Mouse (Mus musculus) limb, embryonic 12.5 days (tissue): ENCODE results near the gene 3100002H09Rik. TPM values are rescaled to one million over a fixed set of nuclear protein-coding genes. Genes with fewer than 3 reads are reported as not detected.

ENCODE experiments used
- ATAC-seq: fragments of 200-750 bp; cut with Nextera tagmentation; 2 replicates; pipeline ENCODE4 v1.8.0; 2017; ENCODE audit warnings: low read depth, moderate TSS enrichment; ENCODE audit not compliant: insufficient number of reproducible peaks, insufficient read depth, low FRiP score, low TSS enrichment
- H3K27ac ChIP-seq: fragments of 300-500 bp; sonication (generic); 2 replicates; pipeline ENCODE4 v1.5.1; 2016; ENCODE audit warnings: mild to moderate bottlenecking, moderate library complexity
- H3K27me3 ChIP-seq: fragments of 300-500 bp; sonication (generic); 2 replicates; pipeline ENCODE4 v1.6.1; 2016; ENCODE audit warnings: mild to moderate bottlenecking, moderate library complexity
- H3K36me3 ChIP-seq: fragments of 300-500 bp; sonication (generic); 2 replicates; pipeline ENCODE4 v1.6.1; 2016; ENCODE audit warnings: mild to moderate bottlenecking, moderate library complexity
- H3K4me1 ChIP-seq: fragments of 300-500 bp; sonication (generic); replicated peaks from 2 replicates; pipeline ENCODE4 v1.6.1; 2016
- H3K4me2 ChIP-seq: fragments of 300-500 bp; sonication (generic); 2 replicates; pipeline ENCODE4 v1.6.1; 2016; ENCODE audit warnings: mild to moderate bottlenecking, moderate library complexity
- H3K4me3 ChIP-seq: fragments of 300-500 bp; sonication (generic); replicated peaks from 2 replicates; pipeline ENCODE4 v1.5.1; 2016; ENCODE audit warnings: mild to moderate bottlenecking
- H3K9ac ChIP-seq: fragments of 300-500 bp; sonication (generic); replicated peaks from 2 replicates; pipeline ENCODE4 v1.6.1; 2016; ENCODE audit warnings: mild to moderate bottlenecking, moderate library complexity
- H3K9me3 ChIP-seq: fragments of 300-500 bp; sonication (generic); 2 replicates; pipeline ENCODE4 v1.6.1; 2016; ENCODE audit warnings: mild to moderate bottlenecking, moderate library complexity
- WGBS: fragments of 180-500 bp; shearing (Covaris S2); methylation state at CpG from one replicate; pipeline ENCODE4 v1.1.7; 2016; 5-methylcytosine and 5-hydroxymethylcytosine counted together
- polyA plus RNA-seq: library from polyadenylated mRNA; unstranded; fragments of >200 nt; fragmentation: Nextera tagmentation; extraction: Ambion mirVana; gene quantifications from 2 replicates; pipeline ENCODE4 v1.2.1, GENCODE M21; 2016

The 3100002H09Rik gene
- polyA plus RNA-seq, 1 experiment from 2014 or later: not detected

GRCm38 (mm10) chr4:124580695-124581094 is 29.9 kb downstream of the 3100002H09Rik start:
- Histone ChIP-seq H3K9me3 (no peaks in the 10 kb centered on the region), H3K4me3 (no peak overlapping the region), H3K27ac (no peak overlapping the region), H3K36me3 (no peaks in the 10 kb centered on the region), H3K9ac (no peak overlapping the region), H3K4me2 (no peak overlapping the region), H3K4me1 (peaks cover 22% of the 10 kb centered on the region), H3K27me3 (peaks cover 60% of the 10 kb centered on the region)
- no peak for ATAC-seq
- WGBS: 82% methylated on average over 7 of the region's 7 CpGs

GRCm38 (mm10) chr4:124575955-124576445 is 34.6 kb downstream of the 3100002H09Rik start:
- no peak overlapping the region for H3K27ac ChIP-seq
- WGBS: 3% methylated on average over 7 of the region's 7 CpGs
- H3K9ac ChIP-seq: no peak overlapping the region
- peaks cover 14% of the 10 kb centered on the region for H3K4me1 ChIP-seq
- peak overlapping the region; percentile 89 for H3K4me2 ChIP-seq
- H3K36me3 ChIP-seq: no peaks in the 10 kb centered on the region
- peaks cover 83% of the 10 kb centered on the region for H3K27me3 ChIP-seq
- H3K4me3 ChIP-seq: peak overlapping the region; percentile 48
- no peaks in the 10 kb centered on the region for H3K9me3 ChIP-seq
- ATAC-seq: no peak

- Histone ChIP-seq H3K4me3 (peak overlapping the region; percentile 48), H3K27ac (no peak overlapping the region), H3K9me3 (no peaks in the 10 kb centered on the region), H3K36me3 (no peaks in the 10 kb centered on the region), H3K9ac (peak overlapping the region; percentile 61), H3K4me1 (peaks cover 14% of the 10 kb centered on the region), H3K4me2 (peak overlapping the region; percentile 89), H3K27me3 (peaks cover 83% of the 10 kb centered on the region)
- ATAC-seq: no peak
- under 1% methylated on average over 61 of the region's 61 CpGs for WGBS
Measured at GRCm38 (mm10) chr4:124575269-124575954, 35.2 kb downstream of the 3100002H09Rik start.

GRCm38 (mm10) chr4:124573586-124573985 is 37.0 kb downstream of the 3100002H09Rik start:
- H3K9ac ChIP-seq: no peak overlapping the region
- no peak overlapping the region for H3K4me2 ChIP-seq
- 27% methylated on average over 4 of the region's 4 CpGs for WGBS
- no peaks in the 10 kb centered on the region for H3K9me3 ChIP-seq
- no peaks in the 10 kb centered on the region for H3K36me3 ChIP-seq
- no peak overlapping the region for H3K27ac ChIP-seq
- peaks cover 14% of the 10 kb centered on the region for H3K4me1 ChIP-seq
- no peak for ATAC-seq
- H3K27me3 ChIP-seq: peaks cover 89% of the 10 kb centered on the region
- H3K4me3 ChIP-seq: no peak overlapping the region

GRCm38 (mm10) chr4:124570977-124571376 is 39.6 kb downstream of the 3100002H09Rik start:
- Histone ChIP-seq H3K4me3 (no peak overlapping the region), H3K36me3 (no peaks in the 10 kb centered on the region), H3K27ac (no peak overlapping the region), H3K9me3 (no peaks in the 10 kb centered on the region), H3K4me1 (peaks cover 12% of the 10 kb centered on the region), H3K9ac (no peak overlapping the region), H3K27me3 (peaks cover 90% of the 10 kb centered on the region), H3K4me2 (no peak overlapping the region)
- 64% methylated on average over 9 of the region's 9 CpGs for WGBS
- no peak for ATAC-seq

- Histone ChIP-seq H3K27me3 (peaks cover 86% of the 10 kb centered on the region), H3K4me3 (no peak overlapping the region), H3K9me3 (no peaks in the 10 kb centered on the region), H3K4me2 (no peak overlapping the region), H3K36me3 (no peaks in the 10 kb centered on the region), H3K4me1 (no peaks in the 10 kb centered on the region), H3K9ac (no peak overlapping the region), H3K27ac (no peak overlapping the region)
- ATAC-seq: no peak
- 16% methylated on average over 7 of the region's 7 CpGs for WGBS
Measured at GRCm38 (mm10) chr4:124569661-124570060, 40.9 kb downstream of the 3100002H09Rik start.

- ATAC-seq: no peak
- 64% methylated on average over 2 of the region's 2 CpGs for WGBS
- Histone ChIP-seq H3K4me1 (0 out of 2 replicates have a peak, but pooled peaks cover 5% of the 10 kb centered on the region), H3K9ac (no peak overlapping the region), H3K4me3 (no peak overlapping the region), H3K27ac (no peak overlapping the region), H3K36me3 (no peaks in the 10 kb centered on the region), H3K9me3 (no peaks in the 10 kb centered on the region), H3K27me3 (peaks cover 44% of the 10 kb centered on the region), H3K4me2 (no peak overlapping the region)
Measured at GRCm38 (mm10) chr4:124563371-124563770, 47.2 kb downstream of the 3100002H09Rik start.

GRCm38 (mm10) chr4:124562721-124563120 is 47.9 kb downstream of the 3100002H09Rik start:
- Histone ChIP-seq H3K36me3 (no peaks in the 10 kb centered on the region), H3K4me1 (0 out of 2 replicates have a peak, but pooled peaks cover 5% of the 10 kb centered on the region), H3K4me3 (no peak overlapping the region), H3K27ac (no peak overlapping the region), H3K9ac (no peak overlapping the region), H3K9me3 (no peaks in the 10 kb centered on the region), H3K4me2 (no peak overlapping the region), H3K27me3 (peaks cover 41% of the 10 kb centered on the region)
- WGBS: 56% methylated on average over 7 of the region's 7 CpGs
- ATAC-seq: no peak

Other genes starting within 250 kb of the 3100002H09Rik start
- gene Pou3f1, start 46.0 kb upstream of the 3100002H09Rik start, polyA plus RNA-seq: 1.0 and 1.2 TPM in 2 replicates
- gene Utp11, start 82.8 kb upstream of the 3100002H09Rik start, polyA plus RNA-seq: 82.6 and 86.4 TPM in 2 replicates
- 7.3 and 10.9 TPM in 2 replicates for gene Fhl3, start 89.9 kb upstream of the 3100002H09Rik start, polyA plus RNA-seq
- 221 and 223 TPM in 2 replicates for gene Sf3a3, start 104.0 kb upstream of the 3100002H09Rik start, polyA plus RNA-seq
- 23.8 and 25.0 TPM in 2 replicates for gene Inpp5b, start 131.0 kb upstream of the 3100002H09Rik start, polyA plus RNA-seq
- gene Mtf1, start 191.3 kb upstream of the 3100002H09Rik start, polyA plus RNA-seq: 14.1 and 15.0 TPM in 2 replicates
- gene Yrdc, start 239.9 kb upstream of the 3100002H09Rik start, polyA plus RNA-seq: 41.4 and 44.3 TPM in 2 replicates
- 59.1 and 63.6 TPM in 2 replicates for gene 1110065P20Rik, start 240.4 kb upstream of the 3100002H09Rik start, polyA plus RNA-seq